Mouse (Mus musculus) layer of hippocampus, postnatal 10 days (tissue): Measurements from ENCODE around the gene Lrrc32. TPM values are rescaled to one million over a fixed set of nuclear protein-coding genes. Genes with fewer than 3 reads are reported as not detected.

ENCODE experiments used
- DNase-seq, 2 experiments: peaks; one replicate each; pipeline ENCODE4 v3.0.0; 2021; ENCODE audit warnings: low spot score in 2 of 2
- long read RNA-seq: library from polyadenylated mRNA; stranded (forward); transcript quantifications from one replicate; pipeline ENCODE4 v2.0.0, GENCODE M21; 2023
- total RNA-seq, 2 experiments: library from RNA; stranded (reverse); gene quantifications; 2 replicates each; pipeline ENCODE4 v1.2.3; 2021

The Lrrc32 gene
- total RNA-seq = 1 to 10 TPM; 3.1 to 3.5 TPM
- long read RNA-seq, full-length matches to known transcripts = 2 of 2 reads
- long read RNA-seq, partial matches to known transcripts = 0 of 2 reads
- long read RNA-seq, other reads (novel, unspliced or antisense) = 0 of 2 reads

- no peak for DNase-seq
Observed at GRCm38 (mm10) chr7:98489131-98489530, at the start of gene Lrrc32. TSS of gene Lrrc32 (plus strand) at chr7:98489283.

GRCm38 (mm10) chr7:98439956-98440466 lies 49.1 kb upstream of the Lrrc32 start, which contains the start of gene Gucy2d:
TSS of gene Gucy2d (plus strand) at chr7:98440416.
- DNase-seq = no peak

GRCm38 (mm10) chr7:98446873-98447272 lies 42.2 kb upstream of the Lrrc32 start:
- DNase-seq = no peak

GRCm38 (mm10) chr7:98447585-98448308 lies 41.3 kb upstream of the Lrrc32 start:
- DNase-seq = peak; percentile 19 to 35

GRCm38 (mm10) chr7:98448309-98448630 lies 40.8 kb upstream of the Lrrc32 start:
- DNase-seq = no peak

GRCm38 (mm10) chr7:98449696-98450095 lies 39.4 kb upstream of the Lrrc32 start:
- DNase-seq = no peak

GRCm38 (mm10) chr7:98454397-98455120 lies 34.5 kb upstream of the Lrrc32 start:
- DNase-seq = no peak

GRCm38 (mm10) chr7:98460319-98460718 lies 28.8 kb upstream of the Lrrc32 start:
- DNase-seq = no peak

- no peak for DNase-seq
Observed at GRCm38 (mm10) chr7:98469089-98469488, 20.0 kb upstream of the Lrrc32 start.

- DNase-seq = no peak
Observed at GRCm38 (mm10) chr7:98472529-98472928, 16.6 kb upstream of the Lrrc32 start.

- no peak for DNase-seq
Observed at GRCm38 (mm10) chr7:98474558-98474957, 14.5 kb upstream of the Lrrc32 start.

- no peak for DNase-seq
Observed at GRCm38 (mm10) chr7:98477153-98477552, 11.9 kb upstream of the Lrrc32 start.

GRCm38 (mm10) chr7:98480481-98480880 lies 8.6 kb upstream of the Lrrc32 start:
- no peak for DNase-seq

GRCm38 (mm10) chr7:98481066-98481734 lies 7.9 kb upstream of the Lrrc32 start:
- peak; percentile 81 to 86 for DNase-seq

- DNase-seq = no peak
Observed at GRCm38 (mm10) chr7:98481861-98482260, 7.2 kb upstream of the Lrrc32 start.

- no peak for DNase-seq
Observed at GRCm38 (mm10) chr7:98482551-98483267, 6.4 kb upstream of the Lrrc32 start.

GRCm38 (mm10) chr7:98483268-98483607 lies 5.8 kb upstream of the Lrrc32 start:
- DNase-seq = no peak

GRCm38 (mm10) chr7:98484878-98485277 lies 4.2 kb upstream of the Lrrc32 start:
- DNase-seq = no peak

GRCm38 (mm10) chr7:98485508-98485907 lies 3.6 kb upstream of the Lrrc32 start:
- no peak for DNase-seq

GRCm38 (mm10) chr7:98486471-98486917 lies 2.6 kb upstream of the Lrrc32 start:
- no peak for DNase-seq
